Mouse (Mus musculus): Measurements from ENCODE around the gene Plcd4.

DNA sequence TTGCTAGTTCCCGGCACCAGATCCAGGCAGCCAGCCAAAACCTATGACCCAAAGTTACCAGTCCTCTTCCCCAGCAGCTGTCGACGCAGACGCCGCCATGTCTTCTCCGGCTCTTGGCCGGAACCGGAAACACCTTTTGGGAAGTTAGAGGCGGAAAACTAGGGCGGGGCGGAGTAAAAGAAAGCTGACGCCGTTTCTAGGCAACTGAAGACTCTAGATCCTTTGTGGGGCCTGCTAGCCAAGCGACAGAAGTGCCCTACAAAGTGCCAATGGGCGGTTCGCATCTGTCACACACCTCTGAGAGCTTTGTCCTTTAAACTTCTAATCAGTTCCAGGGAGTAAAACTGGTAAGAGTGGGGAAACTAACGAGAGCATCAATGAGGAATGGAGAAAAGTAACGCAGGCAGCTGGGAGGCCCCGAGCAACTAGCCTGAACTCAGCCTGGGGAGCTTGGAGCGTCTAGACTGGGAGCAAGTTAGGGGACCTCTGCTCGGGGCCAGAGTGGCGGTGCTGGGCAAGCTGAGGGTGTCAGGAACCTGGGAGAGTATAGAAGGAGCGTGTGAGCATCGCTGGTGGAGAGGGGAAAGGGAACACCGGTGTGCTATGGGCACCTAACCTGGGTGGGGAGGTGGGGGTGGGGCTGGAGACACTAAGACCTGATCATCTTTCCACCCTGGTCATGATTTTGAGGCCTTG lies 58.7 kb downstream of the Plcd4 start, which contains the start of the genes Rnf25 and Stk36:
- no peak for TF ChIP-seq GATA1 (IDR thresholded peaks at IDR 0.05; ENCODE audit: low read length)
- no peak for TF ChIP-seq TAL1 (IDR thresholded peaks at IDR 0.05; ENCODE audit: low read length)
